Mouse (Mus musculus) heart, embryonic 14.5 days (tissue): ENCODE measurements around the gene Gm49318. TPM values are rescaled to one million over a fixed set of nuclear protein-coding genes. Genes with fewer than 3 reads are reported as not detected.
A peak's percentile ranks its signal among the peaks of the same experiment; 100 is the strongest.

Experiments
- ATAC-seq: fragments of 200-750 bp; cut with Nextera tagmentation; 2 replicates; pipeline ENCODE4 v1.8.0; 2017; ENCODE audit warnings: low read depth, moderate TSS enrichment; ENCODE audit not compliant: insufficient number of reproducible peaks, insufficient read depth, low FRiP score
- H3K27ac ChIP-seq, 2 experiments: fragments of 200-500 bp in 1 of 2; fragments of 300-500 bp in 1 of 2; sonication (generic) in 1 of 2; replicated peaks in 1 of 2; 2 replicates each; pipeline ENCODE4 v1.5.1; 2012 to 2014; ENCODE audit warnings: low read depth in 2 of 2, low read length in 2 of 2, control low read depth in 1 of 2, mild to moderate bottlenecking in 1 of 2, mixed read lengths in 1 of 2; ENCODE audit not compliant: control insufficient read depth in 1 of 2, insufficient read depth in 1 of 2
- H3K27me3 ChIP-seq: fragments of 300-500 bp; sonication (generic); 2 replicates; pipeline ENCODE4 v1.6.1; 2014; ENCODE audit warnings: mild to moderate bottlenecking, low read length, control low read depth; ENCODE audit not compliant: control insufficient read depth, insufficient read depth
- H3K36me3 ChIP-seq: fragments of 300-500 bp; sonication (generic); 2 replicates; pipeline ENCODE4 v1.6.1; 2014; ENCODE audit warnings: mild to moderate bottlenecking, control low read depth, low read length, mixed read lengths; ENCODE audit not compliant: control insufficient read depth, insufficient read depth
- H3K4me1 ChIP-seq, 2 experiments: fragments of 200-500 bp in 1 of 2; fragments of 300-500 bp in 1 of 2; sonication (generic) in 1 of 2; 2 replicates each; pipeline ENCODE4 v1.6.1; 2012 to 2014; ENCODE audit warnings: low read length in 2 of 2, control low read depth in 1 of 2, mixed read lengths in 1 of 2; ENCODE audit not compliant: control insufficient read depth in 2 of 2, insufficient read depth in 2 of 2
- H3K4me2 ChIP-seq: fragments of 300-500 bp; sonication (generic); 2 replicates; pipeline ENCODE4 v1.6.1; 2014; ENCODE audit warnings: mild to moderate bottlenecking, low read length
- H3K4me3 ChIP-seq, 2 experiments: fragments of 200-500 bp in 1 of 2; fragments of 300-500 bp in 1 of 2; sonication (generic) in 1 of 2; 2 replicates each; pipeline ENCODE4 v1.5.1; 2012 to 2014; ENCODE audit warnings: low read length in 2 of 2, mild to moderate bottlenecking in 2 of 2, control low read depth in 1 of 2, low read depth in 1 of 2, moderate library complexity in 1 of 2; ENCODE audit not compliant: control insufficient read depth in 1 of 2, insufficient read depth in 1 of 2
- H3K9ac ChIP-seq: fragments of 300-500 bp; sonication (generic); 2 replicates; pipeline ENCODE4 v1.6.1; 2014; ENCODE audit warnings: mild to moderate bottlenecking, low read length
- H3K9me3 ChIP-seq: fragments of 300-500 bp; sonication (generic); 2 replicates; pipeline ENCODE4 v1.6.1; 2016; ENCODE audit warnings: low read length, control low read depth; ENCODE audit not compliant: control insufficient read depth
- WGBS: fragments of 180-500 bp; shearing (Covaris S2); extraction: QIAGEN DNeasy Blood & Tissue Kit; methylation state at CpG from one replicate; pipeline ENCODE4 v1.1.7; 2014; 5-methylcytosine and 5-hydroxymethylcytosine counted together
- polyA plus RNA-seq: library from polyadenylated mRNA; unstranded; fragments of >200 nt; fragmentation: Nextera tagmentation; extraction: Ambion mirVana; gene quantifications from 2 replicates; pipeline ENCODE4 v1.2.1, GENCODE M21; 2014

The Gm49318 gene
- polyA plus RNA-seq, 1 experiment from 2014 or later, result not detected

- no peak overlapping the region for H3K27ac ChIP-seq
- no peak overlapping the region for H3K9ac ChIP-seq
- peaks cover 35% of the 10 kb centered on the region for H3K36me3 ChIP-seq
- no peak overlapping the region for H3K4me2 ChIP-seq
- H3K4me1 ChIP-seq, result peaks cover 5 to 16% of the 10 kb centered on the region in 2 experiments; a peak in 3 of 4 replicates
- no peaks in the 10 kb centered on the region for H3K9me3 ChIP-seq
- no peak overlapping the region for H3K4me3 ChIP-seq
- 32% methylated on average over 29 of the region's 29 CpGs for WGBS
- peaks cover 51% of the 10 kb centered on the region for H3K27me3 ChIP-seq
- no peak for ATAC-seq
Measured at GRCm38 (mm10) chr9:22055713-22056112, 15.3 kb downstream of the Gm49318 start.

- Histone ChIP-seq H3K4me2 (peak overlapping the region; percentile 29; the same call in 1 of the 2 replicates), H3K27ac (no peak overlapping the region), H3K36me3 (peaks cover 25% of the 10 kb centered on the region), H3K9me3 (no peaks in the 10 kb centered on the region), H3K27me3 (peaks cover 63% of the 10 kb centered on the region), H3K4me1 (peaks cover 8 to 20% of the 10 kb centered on the region in 2 experiments; a peak in 3 of 4 replicates), H3K9ac (no peak overlapping the region), H3K4me3 (no peak overlapping the region)
- no peak for ATAC-seq
- WGBS, result 2% methylated on average over 32 of the region's 32 CpGs
Measured at GRCm38 (mm10) chr9:22054411-22055076, 16.5 kb downstream of the Gm49318 start.

- 20% methylated on average over 7 of the region's 7 CpGs for WGBS
- ATAC-seq, result no peak
- Histone ChIP-seq H3K27me3 (peaks cover 68% of the 10 kb centered on the region), H3K36me3 (peaks cover 21% of the 10 kb centered on the region), H3K4me1 (peaks cover 8 to 20% of the 10 kb centered on the region in 2 experiments; a peak in 3 of 4 replicates), H3K9me3 (no peaks in the 10 kb centered on the region), H3K27ac (no peak overlapping the region), H3K9ac (no peak overlapping the region), H3K4me2 (no peak overlapping the region), H3K4me3 (no peak overlapping the region)
Measured at GRCm38 (mm10) chr9:22053657-22054056, 17.4 kb downstream of the Gm49318 start.

- Histone ChIP-seq H3K9me3 (no peaks in the 10 kb centered on the region), H3K36me3 (peaks cover 4% of the 10 kb centered on the region; the same call in 1 of the 2 replicates), H3K4me2 (peak within 1 kb of the TSS; percentile 73), H3K27ac (no peak within 1 kb of the TSS), H3K4me3 (peak within 1 kb of the TSS; percentile 30 to 39), H3K4me1 (peaks cover 8 to 20% of the 10 kb centered on the region in 2 experiments; a peak in 3 of 4 replicates), H3K27me3 (peaks cover 68% of the 10 kb centered on the region), H3K9ac (peak within 1 kb of the TSS; percentile 48; the same call in 1 of the 2 replicates)
- 1% methylated on average over 18 of the region's 28 CpGs for WGBS
- ATAC-seq, result no peak
Measured at GRCm38 (mm10) chr9:22051958-22052254, 19.2 kb downstream of the Gm49318 start, which contains the start of gene Elavl3. Gene Elavl3 (minus strand): TSS chr9:22052023.

GRCm38 (mm10) chr9:22051161-22051957 lies 19.7 kb downstream of the Gm49318 start:
- Histone ChIP-seq H3K4me3 (peak overlapping the region; percentile 30 to 39), H3K4me2 (peak overlapping the region; percentile 73), H3K9me3 (no peaks in the 10 kb centered on the region), H3K27me3 (peaks cover 68% of the 10 kb centered on the region), H3K36me3 (no peaks in the 10 kb centered on the region), H3K27ac (no peak overlapping the region), H3K4me1 (peaks cover 8 to 20% of the 10 kb centered on the region in 2 experiments; a peak in 3 of 4 replicates), H3K9ac (no peak overlapping the region)
- ATAC-seq, result no peak
- WGBS, result 2% methylated on average over 58 of the region's 67 CpGs

GRCm38 (mm10) chr9:22050351-22050889 lies 20.6 kb downstream of the Gm49318 start:
- no peaks in the 10 kb centered on the region for H3K36me3 ChIP-seq
- H3K9ac ChIP-seq, result peak overlapping the region; percentile 48; the same call in 1 of the 2 replicates
- ATAC-seq, result peak; percentile 65
- H3K27ac ChIP-seq, result no peak overlapping the region
- peak overlapping the region; percentile 73 for H3K4me2 ChIP-seq
- H3K4me3 ChIP-seq, result peak overlapping the region; percentile 30 to 39; a peak in 3 of 4 replicates
- peaks cover 8 to 20% of the 10 kb centered on the region in 2 experiments; a peak in 3 of 4 replicates for H3K4me1 ChIP-seq
- WGBS, result 1% methylated on average over 41 of the region's 43 CpGs
- peaks cover 61% of the 10 kb centered on the region for H3K27me3 ChIP-seq
- H3K9me3 ChIP-seq, result no peaks in the 10 kb centered on the region

GRCm38 (mm10) chr9:22049721-22050270 lies 21.3 kb downstream of the Gm49318 start:
- Histone ChIP-seq H3K27ac (no peak overlapping the region), H3K4me2 (no peak overlapping the region), H3K4me3 (no peak overlapping the region), H3K9ac (no peak overlapping the region), H3K9me3 (no peaks in the 10 kb centered on the region), H3K4me1 (peaks cover 8 to 20% of the 10 kb centered on the region in 2 experiments; a peak in 3 of 4 replicates), H3K27me3 (peaks cover 55% of the 10 kb centered on the region), H3K36me3 (no peaks in the 10 kb centered on the region)
- WGBS, result 41% methylated on average over 4 of the region's 4 CpGs
- ATAC-seq, result no peak
